Comparison of ENCODE assay signal across 8 mouse cellular contexts in the genomic region with DNA sequence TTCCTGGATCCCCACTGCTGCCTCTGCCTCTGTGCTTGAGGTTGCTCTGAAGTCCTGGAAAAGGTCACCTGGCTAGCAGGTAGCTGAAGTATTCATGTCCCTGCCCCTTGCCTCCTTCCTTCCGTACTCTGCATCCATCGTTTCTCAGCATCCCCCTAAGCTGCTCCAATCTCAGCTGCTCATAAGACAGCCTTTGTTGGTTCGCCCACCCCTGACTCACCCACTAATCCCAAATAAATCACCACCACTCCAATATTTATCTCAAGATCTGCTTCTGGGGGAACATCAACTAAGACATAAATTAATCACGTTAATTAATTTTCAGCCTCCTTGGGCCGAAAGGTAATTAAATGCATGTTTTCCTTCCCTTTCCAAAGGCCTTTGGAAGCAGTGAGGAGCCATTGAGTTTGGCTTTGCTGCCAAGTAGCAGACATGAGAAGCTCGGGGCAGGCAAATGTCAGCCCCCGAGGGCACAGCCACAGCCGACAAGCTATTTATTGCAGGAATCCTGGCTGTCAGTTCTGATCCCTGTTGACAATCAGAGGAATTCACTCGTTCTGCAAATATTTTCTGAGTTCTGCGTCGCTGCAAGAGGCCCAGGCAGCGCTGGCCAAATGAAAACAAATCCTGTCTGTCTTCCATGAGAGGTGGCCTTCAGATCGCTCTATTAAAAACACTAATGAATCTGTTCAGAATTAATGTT. TPM values are rescaled to one million over a fixed set of nuclear protein-coding genes. Genes with fewer than 3 reads are reported as not detected.
DNase-seq lines count a peak whose midpoint lies in the region; ATAC-seq lines count a peak whose summit lies in the region.

No protein-coding gene starts in this region.

- no peaks in the 10 kb centered on the region for H3K36me3 ChIP-seq in limb, embryonic 11.5 days (ENCODE audit: control insufficient read depth, insufficient read depth, low read length)
- no peaks in the 10 kb centered on the region for H3K36me3 ChIP-seq in limb, embryonic 10.5 days
- no peaks in the 10 kb centered on the region for H3K36me3 ChIP-seq in kidney, embryonic 16.5 days (ENCODE audit: insufficient read depth, low read length)

- no peaks in the 10 kb centered on the region; the same call in 1 of the 2 replicates for H3K9me3 ChIP-seq in limb, embryonic 11.5 days (ENCODE audit: control insufficient read depth, low read length)
- no peaks in the 10 kb centered on the region for H3K9me3 ChIP-seq in limb, embryonic 10.5 days (replicated peaks)
- H3K9me3 ChIP-seq in kidney, embryonic 16.5 days (ENCODE audit: low read length): peaks cover 8% of the 10 kb centered on the region; the same call in 1 of the 2 replicates

- H3K4me3 ChIP-seq in limb, embryonic 11.5 days (ENCODE audit: low read depth, low read length): no peak overlapping the region
- H3K4me3 ChIP-seq in limb, embryonic 10.5 days: no peak overlapping the region
- H3K4me3 ChIP-seq in kidney, embryonic 16.5 days (ENCODE audit: low read length): no peak overlapping the region; the same call in 1 of the 2 replicates

- no peaks in the 10 kb centered on the region for H3K4me1 ChIP-seq in limb, embryonic 11.5 days (ENCODE audit: control insufficient read depth, insufficient read depth, low read length)
- H3K4me1 ChIP-seq in limb, embryonic 10.5 days: peaks cover 10% of the 10 kb centered on the region
- peaks cover 21% of the 10 kb centered on the region for H3K4me1 ChIP-seq in kidney, embryonic 16.5 days (ENCODE audit: insufficient read depth, low read length)

- no peak overlapping the region for H3K27ac ChIP-seq in limb, embryonic 11.5 days (replicated peaks; ENCODE audit: low read depth, low read length)
- no peak overlapping the region for H3K27ac ChIP-seq in limb, embryonic 10.5 days
- H3K27ac ChIP-seq in kidney, embryonic 16.5 days (ENCODE audit: low read length): no peak overlapping the region

- 31% methylated on average over 13 of the region's 13 CpGs for WGBS in limb, embryonic 11.5 days
- WGBS in limb, embryonic 10.5 days: 31% methylated on average over 13 of the region's 13 CpGs
- 11% methylated on average over 13 of the region's 13 CpGs for WGBS in kidney, embryonic 16.5 days

- no peaks in the 10 kb centered on the region for H3K27me3 ChIP-seq in limb, embryonic 11.5 days (ENCODE audit: control insufficient read depth, insufficient read depth, low read length)
- H3K27me3 ChIP-seq in limb, embryonic 10.5 days (ENCODE audit: low read depth, poor library complexity, severe bottlenecking): no peaks in the 10 kb centered on the region
- no peaks in the 10 kb centered on the region for H3K27me3 ChIP-seq in kidney, embryonic 16.5 days (ENCODE audit: insufficient read depth, low read length)

- DNase-seq in adrenal gland, postnatal 10 days: peak; percentile 25
- no peak for DNase-seq in adrenal gland, adult (ENCODE audit: inconsistent age in 2 of 2, low spot score in 1 of 2)
- peak; percentile 45 for DNase-seq in limb, embryonic 11.5 days (ENCODE audit: low spot score)
- no peak for DNase-seq in limb, embryonic 10.5 days (ENCODE audit: low spot score)
- peak; percentile 56 for DNase-seq in retina, embryonic 14.5 days (ENCODE audit: low spot score)
- DNase-seq in layer of hippocampus, adult 11-12 months (ENCODE audit: low spot score): no peak
- no peak for DNase-seq in T-cell, adult 2 months (ENCODE audit: low spot score)

- no peak overlapping the region for H3K9ac ChIP-seq in limb, embryonic 11.5 days (ENCODE audit: low read length)
- no peak overlapping the region; the same call in 1 of the 2 replicates for H3K9ac ChIP-seq in kidney, embryonic 16.5 days (replicated peaks; ENCODE audit: low read length)

- H3K4me2 ChIP-seq in limb, embryonic 11.5 days (ENCODE audit: low read depth, severe bottlenecking): no peak overlapping the region
- peak overlapping the region; percentile 30 for H3K4me2 ChIP-seq in kidney, embryonic 16.5 days (replicated peaks; ENCODE audit: low read depth, low read length)

- ATAC-seq in limb, embryonic 11.5 days (ENCODE audit: insufficient number of reproducible peaks, low FRiP score, low TSS enrichment, low read depth): no peak
- ATAC-seq in kidney, embryonic 16.5 days (ENCODE audit: low FRiP score, low TSS enrichment): peak; percentile 61; the same call in 1 of the 2 replicates

RNA-seq across cellular contexts. Expression of a gene that starts 36.9 kb away (rescaled TPM):
- under 1 TPM; 0.55 to 0.60 TPM for total RNA-seq in adrenal gland, postnatal 10 days (2021)
- polyA plus RNA-seq in limb, embryonic 11.5 days (2014; fragmentation: Nextera tagmentation; extraction: Ambion mirVana): 0.85 and 1.1 TPM in 2 replicates
- 0.23 and 1.0 TPM in 2 replicates for polyA plus RNA-seq in limb, embryonic 10.5 days (2016; fragmentation: Nextera tagmentation; extraction: Ambion mirVana)
- polyA plus RNA-seq in kidney, embryonic 16.5 days (2015; fragmentation: Nextera tagmentation; extraction: Ambion mirVana): 0.54 and 0.57 TPM in 2 replicates

Comparison
In these comparisons a context has a peak if more than half of its experiments do, and no peak if none do; other contexts are left out.
1. DNase-seq: peak in adrenal gland, postnatal 10 days (single experiment), limb, embryonic 11.5 days (single experiment) and retina, embryonic 14.5 days (single experiment); none in adrenal gland, adult (0 of 2), limb, embryonic 10.5 days (single experiment), layer of hippocampus, adult 11-12 months (single experiment) and T-cell, adult 2 months (single experiment).